Mouse (Mus musculus) CH12.LX (cell line): ENCODE data around the gene Olfr643. TPM values are rescaled to one million over a fixed set of nuclear protein-coding genes. Genes with fewer than 3 reads are reported as not detected.
A peak's percentile ranks its signal among the peaks of the same experiment; 100 is the strongest.

ENCODE experiments used
- DNase-seq: peaks from one replicate; pipeline ENCODE4 v3.0.0-alpha.2; 2013; ENCODE audit errors: extremely low read depth
- H3K27ac ChIP-seq: 2 replicates; pipeline ENCODE4 v1.5.1; 2012; ENCODE audit warnings: low read depth, mild to moderate bottlenecking, control low read depth, moderate library complexity; ENCODE audit not compliant: insufficient read depth
- H3K27me3 ChIP-seq: replicated peaks from 2 replicates; pipeline ENCODE3; 2012; ENCODE audit warnings: inconsistent platforms
- H3K36me3 ChIP-seq, 2 experiments: replicated peaks in 1 of 2; 2 replicates each; pipeline versions ENCODE3 to v1.6.1; 2012; ENCODE audit warnings: inconsistent platforms in 1 of 2, low read length in 1 of 2, mild to moderate bottlenecking in 1 of 2, mixed read lengths in 1 of 2, moderate library complexity in 1 of 2; ENCODE audit not compliant: control insufficient read depth in 1 of 2, insufficient read depth in 1 of 2
- H3K4me1 ChIP-seq, 2 experiments: 2 replicates each; pipeline ENCODE4 v1.6.1; 2012; ENCODE audit warnings: inconsistent platforms in 1 of 2, moderate library complexity in 1 of 2; ENCODE audit not compliant: insufficient read depth in 2 of 2, control insufficient read depth in 1 of 2
- H3K4me2 ChIP-seq: 2 replicates; pipeline ENCODE4 v1.6.1; 2012; ENCODE audit warnings: low read depth, mild to moderate bottlenecking, control low read depth; ENCODE audit not compliant: poor library complexity, insufficient read depth, severe bottlenecking
- H3K4me3 ChIP-seq, 3 experiments: fragments of 150-350 bp in 1 of 3; sonication (generic) in 1 of 3; replicated peaks in 1 of 3; 2 replicates each; pipeline versions ENCODE3 to v1.5.1; 2011 to 2012; ENCODE audit warnings: low read depth in 2 of 3, low read length in 2 of 3, mild to moderate bottlenecking in 2 of 3, moderate library complexity in 2 of 3, control low read depth in 1 of 3, improper control_type of control experiment in 1 of 3, inconsistent platforms in 1 of 3, mixed read lengths in 1 of 3; ENCODE audit not compliant: poor library complexity in 1 of 3
- H3K79me2 ChIP-seq: replicated peaks from 2 replicates; pipeline ENCODE4 v1.6.1; 2012; ENCODE audit warnings: mild to moderate bottlenecking, moderate library complexity; ENCODE audit not compliant: control insufficient read depth, poor library complexity, insufficient read depth, severe bottlenecking; ENCODE audit errors: extremely low read depth
- H3K9ac ChIP-seq: 2 replicates; pipeline ENCODE4 v1.6.1; 2012; ENCODE audit warnings: low read depth, mild to moderate bottlenecking, control low read depth, moderate library complexity; ENCODE audit not compliant: insufficient read depth
- H3K9me3 ChIP-seq: replicated peaks from 2 replicates; pipeline ENCODE3; 2012; ENCODE audit warnings: low read length, inconsistent platforms, mixed read lengths
- BHLHE40 ChIP-seq: IDR thresholded peaks from 2 replicates; pipeline ENCODE4 v1.6.1; 2011; ENCODE audit warnings: mild to moderate bottlenecking, low read depth, low read length, improper control_type of control experiment
- CHD1 ChIP-seq: IDR thresholded peaks from 2 replicates; pipeline ENCODE4 v1.6.1; 2012; ENCODE audit warnings: low read depth, low read length, improper control_type of control experiment, inconsistent platforms
- CTCF ChIP-seq, 2 experiments: IDR thresholded peaks in 1 of 2; conservative IDR thresholded peaks in 1 of 2; 2 replicates each; pipeline ENCODE4 v1.5.1; 2011 to 2012; ENCODE audit warnings: low read depth in 2 of 2, low read length in 2 of 2, improper control_type of control experiment in 1 of 2, inconsistent platforms in 1 of 2, mild to moderate bottlenecking in 1 of 2, moderate library complexity in 1 of 2
- ELF1 ChIP-seq: IDR thresholded peaks from 2 replicates; pipeline ENCODE4 v1.6.1; 2014; ENCODE audit warnings: low read depth, mild to moderate bottlenecking, inconsistent platforms, low read length, improper control_type of control experiment
- HCFC1 ChIP-seq: IDR thresholded peaks from 2 replicates; pipeline ENCODE4 v1.6.1; 2012; ENCODE audit warnings: low read depth, mild to moderate bottlenecking, inconsistent platforms, low read length, improper control_type of control experiment
- JUND ChIP-seq: conservative IDR thresholded peaks from 2 replicates; pipeline ENCODE4 v1.6.1; 2011; ENCODE audit warnings: low read depth, low read length, improper control_type of control experiment
- KAT2A ChIP-seq: IDR thresholded peaks from 2 replicates; pipeline ENCODE4 v1.6.1; 2012; ENCODE audit warnings: low read length, improper control_type of control experiment, inconsistent platforms; ENCODE audit not compliant: insufficient replicate concordance
- MAFK ChIP-seq: IDR thresholded peaks from 2 replicates; pipeline ENCODE4 v1.6.1; 2011; ENCODE audit warnings: low read length, improper control_type of control experiment; ENCODE audit not compliant: insufficient replicate concordance
- MAZ ChIP-seq: IDR thresholded peaks from 2 replicates; pipeline ENCODE4 v1.6.1; 2012; ENCODE audit warnings: low read depth, mild to moderate bottlenecking, inconsistent platforms, low read length, improper control_type of control experiment, moderate library complexity
- MEF2A ChIP-seq: IDR thresholded peaks from 2 replicates; pipeline ENCODE4 v1.6.1; 2014; ENCODE audit warnings: low read depth, mild to moderate bottlenecking, inconsistent platforms, low read length, improper control_type of control experiment, borderline replicate concordance
- MXI1 ChIP-seq: IDR thresholded peaks from 2 replicates; pipeline ENCODE4 v1.6.1; 2011; ENCODE audit warnings: mild to moderate bottlenecking, low read depth, low read length, improper control_type of control experiment
- MYC ChIP-seq: IDR thresholded peaks from 2 replicates; pipeline ENCODE4 v1.6.1; 2011; ENCODE audit warnings: low read depth, mild to moderate bottlenecking, improper control_type of control experiment, low read length
- NRF1 ChIP-seq: IDR thresholded peaks from 2 replicates; pipeline ENCODE4 v1.6.1; 2014; ENCODE audit warnings: low read depth, mild to moderate bottlenecking, inconsistent platforms, low read length, improper control_type of control experiment, moderate library complexity
- POLR2AphosphoS2 ChIP-seq: IDR thresholded peaks from 2 replicates; pipeline ENCODE4 v1.6.1; 2011; ENCODE audit warnings: low read depth, low read length, improper control_type of control experiment
- RAD21 ChIP-seq: IDR thresholded peaks from 2 replicates; pipeline ENCODE4 v1.6.1; 2011; ENCODE audit warnings: low read depth, mild to moderate bottlenecking, low read length, improper control_type of control experiment, moderate library complexity
- RCOR1 ChIP-seq: conservative IDR thresholded peaks from 2 replicates; pipeline ENCODE4 v1.6.1; 2012; ENCODE audit warnings: low read depth, mild to moderate bottlenecking, inconsistent platforms, low read length, improper control_type of control experiment
- SIN3A ChIP-seq: IDR thresholded peaks from 2 replicates; pipeline ENCODE4 v1.6.1; 2012; ENCODE audit warnings: low read length, improper control_type of control experiment, inconsistent platforms
- SMC3 ChIP-seq: IDR thresholded peaks from 2 replicates; pipeline ENCODE4 v1.6.1; 2011; ENCODE audit warnings: low read depth, low read length, improper control_type of control experiment
- TBP ChIP-seq: conservative IDR thresholded peaks from 2 replicates; pipeline ENCODE4 v1.6.1; 2011; ENCODE audit warnings: low read depth, low read length, improper control_type of control experiment
- USF2 ChIP-seq: conservative IDR thresholded peaks from 2 replicates; pipeline ENCODE4 v1.6.1; 2011; ENCODE audit warnings: low read depth, low read length, improper control_type of control experiment
- ZC3H11A ChIP-seq: IDR thresholded peaks from 2 replicates; pipeline ENCODE4 v1.6.1; 2012; ENCODE audit warnings: low read depth, mild to moderate bottlenecking, inconsistent platforms, low read length, improper control_type of control experiment
- dilution Hi-C: fragments of 300-500 bp; cut with MboI; formaldehyde crosslinking; loops from 2 replicates; pipeline ENCODE4 v1.14.3; 2020; ENCODE audit warnings: low sequenced_read_pairs; ENCODE audit not compliant: extremely low pct_unique_long_range_greater_than_20kb, extremely low pct_ligation_motif_present
- in situ Hi-C: fragments of 300-500 bp; cut with MboI; formaldehyde crosslinking; loops from 3 replicates; pipeline ENCODE4 v1.14.3; 2019; ENCODE audit warnings: low sequenced_read_pairs, low pct_ligation_motif_present, low pct_unique_long_range_greater_than_20kb, mixed read lengths
- polyA plus RNA-seq: library from polyadenylated mRNA; unstranded; fragments of >175 nt; gene quantifications from 2 replicates; pipeline ENCODE4 v1.2.1, GENCODE M21; 2012; ENCODE audit warnings: low read depth; ENCODE audit not compliant: insufficient read length
- total RNA-seq, 2 experiments: library from RNA; depleted of rRNA; stranded (reverse); fragments of 300-350 nt in 1 of 2; fragments of >200 nt in 1 of 2; gene quantifications; 2 replicates each; pipeline ENCODE4 v1.2.3; 2012 to 2014

Gene Olfr643
- total and polyA plus RNA-seq, 3 experiments = not detected

GRCm38 (mm10) chr7:104169634-104170204 lies 32.5 kb upstream of the Olfr643 start:
- no peak overlapping the region for H3K4me2 ChIP-seq
- dilution Hi-C loops = no loop called here
- in situ Hi-C loops = no loop called here
- TF ChIP-seq MXI1 (no peak), MEF2A (no peak), USF2 (no peak), ZC3H11A (no peak), RCOR1 (no peak), TBP (no peak), NRF1 (no peak)
- TF ChIP-seq, all 38 proteins: peak for 0
- no peak overlapping the region for H3K9ac ChIP-seq
- H3K9me3 ChIP-seq = no peaks in the 10 kb centered on the region
- H3K36me3 ChIP-seq = no peaks in the 10 kb centered on the region
- H3K79me2 ChIP-seq = no peaks in the 10 kb centered on the region
- H3K4me1 ChIP-seq = peaks cover 2 to 6% of the 10 kb centered on the region in 2 experiments; a peak in 2 of 4 replicates
- H3K4me3 ChIP-seq = no peak overlapping the region
- H3K27ac ChIP-seq = no peak overlapping the region
- no peaks in the 10 kb centered on the region for H3K27me3 ChIP-seq
- DNase-seq = no peak

- in situ Hi-C loops = no loop called here
- H3K27ac ChIP-seq = no peak overlapping the region
- H3K9me3 ChIP-seq = no peaks in the 10 kb centered on the region
- peak; percentile 65 for TF ChIP-seq RAD21
- peak; percentile 9 to 61; a peak in 2 of 4 replicates for TF ChIP-seq CTCF (conservative IDR thresholded peaks at IDR 0.05 in 1 of 2, IDR thresholded peaks at IDR 0.05 in 1 of 2; ENCODE audit: low read depth in 2 of 2, low read length in 2 of 2)
- no peak for TF ChIP-seq BHLHE40
- TF ChIP-seq SMC3 = peak; percentile 45
- no peaks in the 10 kb centered on the region for H3K36me3 ChIP-seq
- H3K4me1 ChIP-seq = peaks cover 0 to 6% of the 10 kb centered on the region in 2 experiments; a peak in 1 of 4 replicates
- no peak overlapping the region for H3K4me3 ChIP-seq
- H3K4me2 ChIP-seq = no peak overlapping the region
- no peak overlapping the region for H3K9ac ChIP-seq
- H3K79me2 ChIP-seq = no peaks in the 10 kb centered on the region
- no peaks in the 10 kb centered on the region for H3K27me3 ChIP-seq
- DNase-seq = peak; percentile 39
- dilution Hi-C loops = no loop called here
Observed at GRCm38 (mm10) chr7:104167105-104167504, 29.9 kb upstream of the Olfr643 start.

- in situ Hi-C loops (no loop called here), dilution Hi-C loops (no loop called here)
Observed at GRCm38 (mm10) chr7:104150456-104150855, 13.3 kb upstream of the Olfr643 start, which contains the start of gene Ubqlnl. Gene Ubqlnl (minus strand): TSS chr7:104150556.

More at GRCm38 (mm10) chr7:104150456-104150855, 13.3 kb upstream of the Olfr643 start, which contains the start of gene Ubqlnl:
- Histone ChIP-seq H3K4me3 (no peak within 1 kb of the TSS), H3K36me3 (no peaks in the 10 kb centered on the region), H3K4me1 (no peaks in the 10 kb centered on the region), H3K4me2 (no peak within 1 kb of the TSS), H3K27me3 (no peaks in the 10 kb centered on the region), H3K9me3 (no peaks in the 10 kb centered on the region), H3K79me2 (no peaks in the 10 kb centered on the region), H3K9ac (no peak within 1 kb of the TSS), H3K27ac (no peak within 1 kb of the TSS)
- TF ChIP-seq MAFK = no peak
- TF ChIP-seq JUND = no peak
- TF ChIP-seq CHD1 = no peak
- no peak for TF ChIP-seq MYC
- no peak for TF ChIP-seq SIN3A
- no peak for TF ChIP-seq POLR2AphosphoS2
- no peak for TF ChIP-seq RCOR1
- TF ChIP-seq ELF1 = no peak
- TF ChIP-seq HCFC1 = no peak
- no peak for TF ChIP-seq MAZ
- TF ChIP-seq KAT2A = no peak
- DNase-seq = no peak
